In genomic region chr11:101087682-101088055, GRCm38 (mm10) we compare ENCODE assay signal across 8 mouse cellular contexts. TPM values are rescaled to one million over a fixed set of nuclear protein-coding genes. Genes with fewer than 3 reads are reported as not detected.
DNase-seq lines count a peak whose midpoint lies in the region; ATAC-seq and TF ChIP-seq lines count a peak whose summit lies in the region.

No protein-coding gene starts in this region.

- no peak for TF ChIP-seq POLR2A in testis, adult 2 months (IDR thresholded peaks at IDR 0.05; ENCODE audit: control insufficient read depth, low read depth, low read length)
- no peak for TF ChIP-seq POLR2A in limb, embryonic 14.5 days (IDR thresholded peaks at IDR 0.05; ENCODE audit: borderline replicate concordance, extremely low read depth, insufficient read depth, insufficient read length)

- peak overlapping the region; percentile 76 for H3K4me2 ChIP-seq in heart, postnatal 0 days (ENCODE audit: low read depth, low read length)
- H3K4me2 ChIP-seq in limb, embryonic 14.5 days (replicated peaks; ENCODE audit: low read depth, low read length, severe bottlenecking) = peak overlapping the region; percentile 85
- H3K4me2 ChIP-seq in stomach, embryonic 16.5 days (ENCODE audit: low read depth, low read length) = peak overlapping the region; percentile 81

- no peaks in the 10 kb centered on the region for H3K9me3 ChIP-seq in heart, postnatal 0 days (replicated peaks; ENCODE audit: control insufficient read depth, low read length)
- no peaks in the 10 kb centered on the region for H3K9me3 ChIP-seq in limb, embryonic 14.5 days (ENCODE audit: control insufficient read depth, low read length)
- H3K9me3 ChIP-seq in stomach, embryonic 16.5 days (replicated peaks; ENCODE audit: control insufficient read depth, low read length) = no peaks in the 10 kb centered on the region

- no peak for TF ChIP-seq EP300 in heart, postnatal 0 days (IDR thresholded peaks at IDR 0.05; ENCODE audit: low read depth)

- H3K4me3 ChIP-seq in testis, adult 2 months (ENCODE audit: control insufficient read depth, low read depth, low read length) = peak overlapping the region; percentile 49
- H3K4me3 ChIP-seq in heart, postnatal 0 days (ENCODE audit: low read depth, low read length) = peak overlapping the region; percentile 70
- peak overlapping the region; percentile 77 for H3K4me3 ChIP-seq in limb, embryonic 14.5 days (replicated peaks; ENCODE audit: low read length)
- H3K4me3 ChIP-seq in stomach, embryonic 16.5 days (replicated peaks; ENCODE audit: low read length) = peak overlapping the region; percentile 73

- peak overlapping the region; percentile 67 for H3K9ac ChIP-seq in heart, postnatal 0 days (replicated peaks; ENCODE audit: low read depth, low read length)
- peak overlapping the region; percentile 78 for H3K9ac ChIP-seq in limb, embryonic 14.5 days (ENCODE audit: low read depth, low read length, severe bottlenecking)
- H3K9ac ChIP-seq in stomach, embryonic 16.5 days (ENCODE audit: low read length) = peak overlapping the region; percentile 89

- no peak for TF ChIP-seq CTCF in testis, adult 2 months (IDR thresholded peaks at IDR 0.05; ENCODE audit: control insufficient read depth, insufficient read depth, insufficient replicate concordance, low read depth, low read length)
- TF ChIP-seq CTCF in heart, postnatal 0 days (IDR thresholded peaks at IDR 0.05; ENCODE audit: low read depth) = no peak

- 8% methylated on average over 8 of the region's 8 CpGs for WGBS in heart, postnatal 0 days
- 7% methylated on average over 5 of the region's 8 CpGs for WGBS in limb, embryonic 14.5 days
- 5% methylated on average over 8 of the region's 8 CpGs for WGBS in stomach, embryonic 16.5 days

- DNase-seq in testis, postnatal 10 days (ENCODE audit: low spot score) = no peak
- DNase-seq in heart, postnatal 0 days (ENCODE audit: low spot score) = no peak
- DNase-seq in limb, embryonic 14.5 days (ENCODE audit: low spot score) = no peak
- DNase-seq in embryo, embryonic 11 days = no peak
- DNase-seq in spleen, postnatal 14 days (ENCODE audit: low spot score in 2 of 2) = no peak
- no peak for DNase-seq in layer of hippocampus, postnatal 14 days (ENCODE audit: low spot score in 2 of 2)

- no peak overlapping the region for H3K27ac ChIP-seq in testis, adult 2 months (ENCODE audit: control insufficient read depth, insufficient read depth, low read depth, low read length)
- peak overlapping the region; percentile 80 for H3K27ac ChIP-seq in heart, postnatal 0 days (ENCODE audit: low read depth)
- peak overlapping the region; percentile 63; the same call in 1 of the 2 replicates for H3K27ac ChIP-seq in limb, embryonic 14.5 days (replicated peaks; ENCODE audit: low read depth, low read length)
- peak overlapping the region; percentile 90 for H3K27ac ChIP-seq in stomach, embryonic 16.5 days (ENCODE audit: low read length)

- peaks cover 5% of the 10 kb centered on the region for H3K36me3 ChIP-seq in testis, adult 2 months (ENCODE audit: control insufficient read depth, insufficient read depth, low read length)
- H3K36me3 ChIP-seq in heart, postnatal 0 days (replicated peaks; ENCODE audit: control insufficient read depth, insufficient read depth, low read length) = peaks cover 46% of the 10 kb centered on the region
- H3K36me3 ChIP-seq in limb, embryonic 14.5 days (ENCODE audit: control insufficient read depth, insufficient read depth, low read length) = peaks cover 51% of the 10 kb centered on the region
- H3K36me3 ChIP-seq in stomach, embryonic 16.5 days (ENCODE audit: control insufficient read depth, insufficient read depth, low read length) = peaks cover 11% of the 10 kb centered on the region; the same call in 1 of the 2 replicates

- H3K27me3 ChIP-seq in testis, adult 2 months (ENCODE audit: control insufficient read depth, insufficient read depth, low read length) = no peaks in the 10 kb centered on the region
- no peaks in the 10 kb centered on the region for H3K27me3 ChIP-seq in heart, postnatal 0 days (ENCODE audit: control insufficient read depth, insufficient read depth, low read length)
- no peaks in the 10 kb centered on the region for H3K27me3 ChIP-seq in limb, embryonic 14.5 days (ENCODE audit: control insufficient read depth, insufficient read depth, low read length)
- H3K27me3 ChIP-seq in stomach, embryonic 16.5 days (ENCODE audit: control insufficient read depth, insufficient read depth, low read length) = no peaks in the 10 kb centered on the region

- ATAC-seq in heart, postnatal 0 days (ENCODE audit: insufficient read depth, low read depth) = no peak
- no peak for ATAC-seq in limb, embryonic 14.5 days (ENCODE audit: low FRiP score, low read depth)
- ATAC-seq in stomach, embryonic 16.5 days (ENCODE audit: insufficient read depth, low FRiP score) = no peak

- H3K4me1 ChIP-seq in testis, adult 2 months (ENCODE audit: control insufficient read depth, insufficient read depth, low read length) = peaks cover 15% of the 10 kb centered on the region
- H3K4me1 ChIP-seq in heart, postnatal 0 days (ENCODE audit: control insufficient read depth, insufficient read depth) = peaks cover 24% of the 10 kb centered on the region
- H3K4me1 ChIP-seq in limb, embryonic 14.5 days (ENCODE audit: control insufficient read depth, insufficient read depth, low read length) = peaks cover 25% of the 10 kb centered on the region
- H3K4me1 ChIP-seq in stomach, embryonic 16.5 days (ENCODE audit: control insufficient read depth, insufficient read depth, low read length) = peaks cover 28% of the 10 kb centered on the region

RNA-seq across cellular contexts. Expression of gene Mlx, which starts 0.6 kb away (rescaled TPM):
- polyA plus RNA-seq in testis, adult 2 months (2012; rRNA removed) = 6.4 and 6.7 TPM in 2 replicates
- 21.8 and 46.6 TPM in 2 replicates for total RNA-seq in heart, postnatal 0 days (2014; rRNA removed; ENCODE audit: low replicate concordance)
- 26.7 and 29.0 TPM in 2 replicates for polyA plus RNA-seq in heart, postnatal 0 days (2015; fragmentation: Nextera tagmentation; extraction: Ambion mirVana)
- polyA plus RNA-seq in limb, embryonic 14.5 days (2012; rRNA removed) = 40.2 and 61.6 TPM in 2 replicates
- polyA plus RNA-seq in limb, embryonic 14.5 days (2014; fragmentation: Nextera tagmentation; extraction: Ambion mirVana) = 42.4 and 44.4 TPM in 2 replicates
- 57.4 and 60.5 TPM in 2 replicates for polyA plus RNA-seq in stomach, embryonic 16.5 days (2015; fragmentation: Nextera tagmentation; extraction: Ambion mirVana)
- total RNA-seq in layer of hippocampus, postnatal 14 days (2021) = 10 to 100 TPM; 46.3 to 49.6 TPM

RNA-seq across cellular contexts. Expression of gene Coasy, which starts 5.3 kb away (rescaled TPM):
- polyA plus RNA-seq in testis, adult 2 months (2012; rRNA removed) = 21.0 and 21.7 TPM in 2 replicates
- 44.6 and 64.1 TPM in 2 replicates for total RNA-seq in heart, postnatal 0 days (2014; rRNA removed; ENCODE audit: low replicate concordance)
- 26.8 and 26.9 TPM in 2 replicates for polyA plus RNA-seq in heart, postnatal 0 days (2015; fragmentation: Nextera tagmentation; extraction: Ambion mirVana)
- 49.1 and 64.3 TPM in 2 replicates for polyA plus RNA-seq in limb, embryonic 14.5 days (2012; rRNA removed)
- polyA plus RNA-seq in limb, embryonic 14.5 days (2014; fragmentation: Nextera tagmentation; extraction: Ambion mirVana) = 41.9 and 43.3 TPM in 2 replicates
- 38.9 and 41.8 TPM in 2 replicates for polyA plus RNA-seq in stomach, embryonic 16.5 days (2015; fragmentation: Nextera tagmentation; extraction: Ambion mirVana)
- 10 to 100 TPM; 32.6 to 35.7 TPM for total RNA-seq in layer of hippocampus, postnatal 14 days (2021)

RNA-seq across cellular contexts. Expression of gene Psmc3ip, which starts 7.6 kb away (rescaled TPM):
- polyA plus RNA-seq in testis, adult 2 months (2012; rRNA removed) = 77.6 and 77.9 TPM in 2 replicates
- total RNA-seq in heart, postnatal 0 days (2014; rRNA removed; ENCODE audit: low replicate concordance) = 1.2 and 7.3 TPM in 2 replicates
- polyA plus RNA-seq in heart, postnatal 0 days (2015; fragmentation: Nextera tagmentation; extraction: Ambion mirVana) = 10.3 and 12.0 TPM in 2 replicates
- polyA plus RNA-seq in limb, embryonic 14.5 days (2012; rRNA removed) = 15.7 and 24.3 TPM in 2 replicates
- 32.9 and 36.5 TPM in 2 replicates for polyA plus RNA-seq in limb, embryonic 14.5 days (2014; fragmentation: Nextera tagmentation; extraction: Ambion mirVana)
- polyA plus RNA-seq in stomach, embryonic 16.5 days (2015; fragmentation: Nextera tagmentation; extraction: Ambion mirVana) = 21.4 and 23.4 TPM in 2 replicates
- total RNA-seq in layer of hippocampus, postnatal 14 days (2021) = 1 to 10 TPM; 2.7 to 4.9 TPM

RNA-seq across cellular contexts. Expression of gene Hsd17b1, which starts 9.5 kb away (rescaled TPM):
- 0.66 and 0.88 TPM in 2 replicates for polyA plus RNA-seq in testis, adult 2 months (2012; rRNA removed)
- not detected in 2 replicates for total RNA-seq in heart, postnatal 0 days (2014; rRNA removed; ENCODE audit: low replicate concordance)
- 0.08 TPM in 1 of 2 replicates, not detected in the other for polyA plus RNA-seq in heart, postnatal 0 days (2015; fragmentation: Nextera tagmentation; extraction: Ambion mirVana)
- 0.23 and 0.42 TPM in 2 replicates for polyA plus RNA-seq in limb, embryonic 14.5 days (2012; rRNA removed)
- polyA plus RNA-seq in limb, embryonic 14.5 days (2014; fragmentation: Nextera tagmentation; extraction: Ambion mirVana) = not detected in 2 replicates
- polyA plus RNA-seq in stomach, embryonic 16.5 days (2015; fragmentation: Nextera tagmentation; extraction: Ambion mirVana) = 0.30 TPM in 1 of 2 replicates, not detected in the other
- total RNA-seq in layer of hippocampus, postnatal 14 days (2021) = under 1 TPM; 0.38 to 0.81 TPM

RNA-seq across cellular contexts. Expression of gene Naglu, which starts 17.9 kb away (rescaled TPM):
- polyA plus RNA-seq in testis, adult 2 months (2012; rRNA removed) = 46.2 and 46.3 TPM in 2 replicates
- total RNA-seq in heart, postnatal 0 days (2014; rRNA removed; ENCODE audit: low replicate concordance) = 15.8 and 20.2 TPM in 2 replicates
- 10.3 and 12.0 TPM in 2 replicates for polyA plus RNA-seq in heart, postnatal 0 days (2015; fragmentation: Nextera tagmentation; extraction: Ambion mirVana)
- polyA plus RNA-seq in limb, embryonic 14.5 days (2012; rRNA removed) = 12.8 and 18.5 TPM in 2 replicates
- 9.8 and 10.3 TPM in 2 replicates for polyA plus RNA-seq in limb, embryonic 14.5 days (2014; fragmentation: Nextera tagmentation; extraction: Ambion mirVana)
- 17.0 and 17.2 TPM in 2 replicates for polyA plus RNA-seq in stomach, embryonic 16.5 days (2015; fragmentation: Nextera tagmentation; extraction: Ambion mirVana)
- 10 to 100 TPM in 1 of 2 experiments, 1 to 10 TPM in 1; 9.3 to 10.3 TPM for total RNA-seq in layer of hippocampus, postnatal 14 days (2021)
